Mouse (Mus musculus) forebrain, embryonic 14.5 days (tissue): Measurements from ENCODE around the gene Inf2. TPM values are rescaled to one million over a fixed set of nuclear protein-coding genes. Genes with fewer than 3 reads are reported as not detected.
A peak's percentile ranks its signal among the peaks of the same experiment; 100 is the strongest.

ENCODE experiments used
- ATAC-seq: fragments of 200-750 bp; cut with Nextera tagmentation; 2 replicates; pipeline ENCODE4 v1.8.0; 2017; ENCODE audit warnings: mild to moderate bottlenecking, moderate library complexity
- DNase-seq: peaks from one replicate; pipeline ENCODE4 v3.0.0-alpha.2; 2015; ENCODE audit warnings: low spot score
- H3K27ac ChIP-seq: fragments of 300-500 bp; sonication (generic); 2 replicates; pipeline ENCODE4 v1.5.1; 2014; ENCODE audit warnings: low read depth, mild to moderate bottlenecking, control low read depth, low read length, moderate library complexity
- H3K27me3 ChIP-seq: fragments of 300-500 bp; sonication (generic); replicated peaks from 2 replicates; pipeline ENCODE4 v1.6.1; 2014; ENCODE audit warnings: low read length, control low read depth, mixed read lengths; ENCODE audit not compliant: control insufficient read depth, insufficient read depth
- H3K36me3 ChIP-seq: fragments of 300-500 bp; sonication (generic); 2 replicates; pipeline ENCODE4 v1.6.1; 2014; ENCODE audit warnings: low read length, control low read depth; ENCODE audit not compliant: control insufficient read depth, insufficient read depth
- H3K4me1 ChIP-seq: fragments of 300-500 bp; sonication (generic); 2 replicates; pipeline ENCODE4 v1.6.1; 2014; ENCODE audit warnings: antibody characterized with exemption, low read length, control low read depth; ENCODE audit not compliant: control insufficient read depth, insufficient read depth
- H3K4me2 ChIP-seq: fragments of 300-500 bp; sonication (generic); 2 replicates; pipeline ENCODE4 v1.6.1; 2014; ENCODE audit warnings: mild to moderate bottlenecking, control low read depth, low read length
- H3K4me3 ChIP-seq: fragments of 300-500 bp; sonication (generic); 2 replicates; pipeline ENCODE4 v1.5.1; 2014; ENCODE audit warnings: low read depth, low read length, control low read depth
- H3K9ac ChIP-seq: fragments of 300-500 bp; sonication (generic); 2 replicates; pipeline ENCODE4 v1.6.1; 2014; ENCODE audit warnings: mild to moderate bottlenecking, low read length, control low read depth, moderate library complexity
- H3K9me3 ChIP-seq: fragments of 300-500 bp; sonication (generic); replicated peaks from 2 replicates; pipeline ENCODE4 v1.6.1; 2016; ENCODE audit warnings: low read length, control low read depth, mixed read lengths; ENCODE audit not compliant: control insufficient read depth
- WGBS: fragments of 180-500 bp; shearing (Covaris S2); extraction: QIAGEN DNeasy Blood & Tissue Kit; methylation state at CpG from one replicate; pipeline ENCODE4 v1.1.7; 2014; 5-methylcytosine and 5-hydroxymethylcytosine counted together
- polyA plus RNA-seq: library from polyadenylated mRNA; unstranded; fragments of >200 nt; fragmentation: Nextera tagmentation; extraction: Ambion mirVana; gene quantifications from 2 replicates; pipeline ENCODE4 v1.2.1, GENCODE M21; 2014

Gene Inf2
- polyA plus RNA-seq, 1 experiment from 2014 or later, result 2.6 TPM

- Histone ChIP-seq H3K4me2 (no peak overlapping the region), H3K27me3 (no peaks in the 10 kb centered on the region), H3K4me3 (no peak overlapping the region), H3K4me1 (no peaks in the 10 kb centered on the region), H3K27ac (no peak overlapping the region), H3K36me3 (no peaks in the 10 kb centered on the region), H3K9ac (no peak overlapping the region), H3K9me3 (no peaks in the 10 kb centered on the region)
- 70% methylated on average over 6 of the region's 6 CpGs for WGBS
- DNase-seq (no peak), ATAC-seq (no peak)
Measured at GRCm38 (mm10) chr12:112578296-112579090, 10.1 kb upstream of the Inf2 start.

- 39% methylated on average over 5 of the region's 5 CpGs for WGBS
Measured at GRCm38 (mm10) chr12:112579430-112579829, 9.2 kb upstream of the Inf2 start.

GRCm38 (mm10) chr12:112579926-112580325, 8.7 kb upstream of the Inf2 start:
- ATAC-seq (no peak), DNase-seq (no peak)
- Histone ChIP-seq H3K9me3 (no peaks in the 10 kb centered on the region), H3K27ac (no peak overlapping the region), H3K4me1 (no peaks in the 10 kb centered on the region), H3K9ac (no peak overlapping the region), H3K4me2 (no peak overlapping the region), H3K27me3 (no peaks in the 10 kb centered on the region), H3K36me3 (no peaks in the 10 kb centered on the region), H3K4me3 (no peak overlapping the region)
- whole genome bisulfite sequencing, result 91% methylated on average over 8 of the region's 8 CpGs

More at GRCm38 (mm10) chr12:112579430-112579829, 9.2 kb upstream of the Inf2 start:
- Histone ChIP-seq H3K4me1 (no peaks in the 10 kb centered on the region), H3K9ac (no peak overlapping the region), H3K27ac (no peak overlapping the region), H3K27me3 (no peaks in the 10 kb centered on the region), H3K4me2 (no peak overlapping the region), H3K36me3 (no peaks in the 10 kb centered on the region), H3K9me3 (no peaks in the 10 kb centered on the region), H3K4me3 (no peak overlapping the region)
- DNase-seq (no peak), ATAC-seq (no peak)

- Histone ChIP-seq H3K4me3 (no peak overlapping the region), H3K9me3 (no peaks in the 10 kb centered on the region), H3K27ac (no peak overlapping the region), H3K9ac (no peak overlapping the region), H3K27me3 (no peaks in the 10 kb centered on the region), H3K36me3 (no peaks in the 10 kb centered on the region), H3K4me2 (no peak overlapping the region), H3K4me1 (no peaks in the 10 kb centered on the region)
- DNase-seq (no peak), ATAC-seq (no peak)
- WGBS, result 84% methylated on average over 3 of the region's 3 CpGs
Measured at GRCm38 (mm10) chr12:112581113-112581512, 7.5 kb upstream of the Inf2 start.

GRCm38 (mm10) chr12:112584954-112585353, 3.6 kb upstream of the Inf2 start:
- H3K9me3 ChIP-seq, result no peaks in the 10 kb centered on the region
- 71% methylated on average over 7 of the region's 7 CpGs for WGBS
- H3K36me3 ChIP-seq, result no peaks in the 10 kb centered on the region
- H3K4me1 ChIP-seq, result peaks cover 12% of the 10 kb centered on the region; the same call in 1 of the 2 replicates
- H3K9ac ChIP-seq, result no peak overlapping the region
- peaks cover 18% of the 10 kb centered on the region for H3K27me3 ChIP-seq
- no peak for DNase-seq
- ATAC-seq, result no peak
- H3K4me3 ChIP-seq, result no peak overlapping the region
- H3K4me2 ChIP-seq, result no peak overlapping the region
- H3K27ac ChIP-seq, result no peak overlapping the region

- H3K27ac ChIP-seq, result no peak overlapping the region
- H3K4me2 ChIP-seq, result no peak overlapping the region
- no peaks in the 10 kb centered on the region for H3K36me3 ChIP-seq
- no peaks in the 10 kb centered on the region for H3K9me3 ChIP-seq
- H3K4me3 ChIP-seq, result no peak overlapping the region
- peaks cover 13% of the 10 kb centered on the region; the same call in 1 of the 2 replicates for H3K4me1 ChIP-seq
- DNase-seq (no peak), ATAC-seq (no peak)
- peaks cover 18% of the 10 kb centered on the region for H3K27me3 ChIP-seq
- WGBS, result 64% methylated on average over 7 of the region's 7 CpGs
- no peak overlapping the region for H3K9ac ChIP-seq
Measured at GRCm38 (mm10) chr12:112585924-112586538, 2.6 kb upstream of the Inf2 start.

GRCm38 (mm10) chr12:112587125-112588124, 1.2 kb upstream of the Inf2 start:
- H3K4me3 ChIP-seq, result no peak overlapping the region
- H3K9ac ChIP-seq, result no peak overlapping the region
- DNase-seq, result no peak
- ATAC-seq, result no peak
- no peak overlapping the region for H3K27ac ChIP-seq
- WGBS, result 84% methylated on average over 14 of the region's 14 CpGs
- no peaks in the 10 kb centered on the region for H3K36me3 ChIP-seq
- H3K4me2 ChIP-seq, result peak overlapping the region; percentile 91; the same call in 1 of the 2 replicates
- peaks cover 18% of the 10 kb centered on the region for H3K27me3 ChIP-seq
- peaks cover 13% of the 10 kb centered on the region; the same call in 1 of the 2 replicates for H3K4me1 ChIP-seq
- H3K9me3 ChIP-seq, result no peaks in the 10 kb centered on the region

- Histone ChIP-seq H3K36me3 (no peaks in the 10 kb centered on the region), H3K9ac (no peak overlapping the region), H3K4me2 (peak overlapping the region; percentile 91), H3K27me3 (peaks cover 18% of the 10 kb centered on the region), H3K4me1 (peaks cover 21% of the 10 kb centered on the region), H3K9me3 (no peaks in the 10 kb centered on the region), H3K4me3 (peak overlapping the region; percentile 43), H3K27ac (no peak overlapping the region)
- DNase-seq (no peak), ATAC-seq (no peak)
- 65% methylated on average over 8 of the region's 8 CpGs for WGBS
Measured at GRCm38 (mm10) chr12:112589491-112590191, 1.1 kb downstream of the Inf2 start.
